Mouse (Mus musculus) layer of hippocampus, adult 2 months (tissue): ENCODE results near the gene Dusp9. TPM values are rescaled to one million over a fixed set of nuclear protein-coding genes. Genes with fewer than 3 reads are reported as not detected.

Experiments used
- DNase-seq, 2 experiments: peaks; one replicate each; pipeline ENCODE4 v3.0.0; 2022; ENCODE audit warnings: low spot score in 2 of 2
- H3K27ac ChIP-seq: fragments of 200-600 bp; 2 replicates; pipeline ENCODE4 v1.8.1; 2022
- H3K4me3 ChIP-seq: fragments of 200-600 bp; 2 replicates; pipeline ENCODE4 v1.8.1; 2022; ENCODE audit warnings: mild to moderate bottlenecking
- CTCF ChIP-seq: fragments of 200-600 bp; conservative IDR thresholded peaks from 2 replicates; pipeline ENCODE4 v1.8.1; 2022; ENCODE audit warnings: antibody characterized with exemption, mild to moderate bottlenecking, moderate library complexity
- total RNA-seq, 2 experiments: library from RNA; stranded (reverse); gene quantifications; 2 replicates each; pipeline ENCODE4 v1.2.3; 2021

Gene Dusp9
- total RNA-seq, 2 experiments from 2014 or later: 0.20 to 0.25 TPM

DNA sequence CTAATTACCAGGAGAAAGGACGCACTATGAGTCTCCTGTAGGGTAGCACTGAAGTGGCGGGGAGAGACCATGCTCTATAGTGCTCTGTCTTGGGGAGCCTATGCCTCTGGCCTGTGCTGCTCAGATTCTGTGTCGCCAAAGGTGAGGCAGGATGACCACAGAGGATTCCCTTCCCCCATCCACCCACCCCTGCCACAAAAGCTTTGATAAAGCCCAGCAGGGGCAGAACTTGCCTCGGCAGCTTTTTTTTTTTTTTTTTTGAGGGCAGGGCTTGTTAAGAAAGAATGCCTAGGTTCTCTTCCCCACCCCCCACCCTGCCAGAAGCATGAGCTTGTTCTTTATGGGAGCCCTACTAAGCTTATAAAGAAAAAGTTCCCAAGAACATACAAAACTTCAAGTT, 5.9 kb downstream of the Dusp9 start:
- DNase-seq: no peak
- H3K4me3 ChIP-seq: no peak overlapping the region
- no peak overlapping the region for H3K27ac ChIP-seq
- no peak for TF ChIP-seq CTCF

GRCm38 (mm10) chrX:73650869-73651268, 11.7 kb downstream of the Dusp9 start:
- TF ChIP-seq CTCF: no peak
- no peak overlapping the region for H3K27ac ChIP-seq
- no peak overlapping the region for H3K4me3 ChIP-seq
- DNase-seq: no peak

DNA sequence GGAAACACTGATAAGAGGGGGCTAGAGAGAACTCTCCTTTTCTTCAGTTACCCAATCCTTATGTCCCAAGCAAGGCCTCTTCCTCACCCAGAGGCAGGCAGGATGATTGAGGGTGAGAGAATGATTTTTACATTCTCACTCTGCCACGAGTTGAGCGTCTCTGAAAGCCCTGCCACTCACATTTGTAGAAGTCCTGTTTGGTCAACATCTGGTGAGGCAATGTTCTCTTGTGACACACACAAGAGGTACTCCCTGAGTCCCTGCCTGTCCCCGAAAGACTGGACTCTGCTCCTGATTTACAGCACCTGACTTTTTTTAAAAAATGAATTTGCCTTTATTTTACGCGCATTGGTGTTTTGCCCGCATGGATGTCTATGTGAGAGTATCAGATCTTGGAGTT, 14.2 kb downstream of the Dusp9 start:
- Histone ChIP-seq H3K4me3 (no peak overlapping the region), H3K27ac (no peak overlapping the region)
- no peak for DNase-seq
- no peak for TF ChIP-seq CTCF

- peak in 1 of 2 experiments; percentile 47 for DNase-seq
- TF ChIP-seq CTCF: peak; percentile 92
- Histone ChIP-seq H3K27ac (no peak overlapping the region), H3K4me3 (no peak overlapping the region)
Observed at GRCm38 (mm10) chrX:73654177-73654576, 15.0 kb downstream of the Dusp9 start.

DNA sequence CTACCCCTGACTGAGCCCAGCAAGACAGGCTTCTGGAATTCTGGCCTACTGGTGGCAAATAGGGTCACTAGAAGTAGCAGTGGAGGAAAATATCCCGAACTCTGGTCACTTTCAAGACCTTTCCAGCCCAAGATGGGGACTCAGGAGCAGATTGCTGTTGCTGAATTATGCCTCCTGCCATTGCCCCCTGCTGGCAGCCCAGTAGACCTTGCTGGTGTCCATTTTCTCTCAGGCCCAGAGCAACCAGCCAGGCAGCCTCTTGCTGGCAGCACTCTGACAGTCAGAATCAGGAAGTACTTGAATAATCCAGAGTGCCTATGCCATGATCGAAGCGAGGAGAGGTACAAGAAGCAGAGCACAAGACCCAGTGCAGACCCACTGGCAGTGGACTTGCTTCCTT, 16.3 kb downstream of the Dusp9 start:
- no peak overlapping the region for H3K4me3 ChIP-seq
- H3K27ac ChIP-seq: no peak overlapping the region
- peak; percentile 65 for TF ChIP-seq CTCF
- DNase-seq: no peak

- TF ChIP-seq CTCF: no peak
- Histone ChIP-seq H3K27ac (peak overlapping the region; percentile 94), H3K4me3 (peak overlapping the region; percentile 56; the same call in 1 of the 2 replicates)
Observed at GRCm38 (mm10) chrX:73658391-73658790, 19.2 kb downstream of the Dusp9 start.

DNA sequence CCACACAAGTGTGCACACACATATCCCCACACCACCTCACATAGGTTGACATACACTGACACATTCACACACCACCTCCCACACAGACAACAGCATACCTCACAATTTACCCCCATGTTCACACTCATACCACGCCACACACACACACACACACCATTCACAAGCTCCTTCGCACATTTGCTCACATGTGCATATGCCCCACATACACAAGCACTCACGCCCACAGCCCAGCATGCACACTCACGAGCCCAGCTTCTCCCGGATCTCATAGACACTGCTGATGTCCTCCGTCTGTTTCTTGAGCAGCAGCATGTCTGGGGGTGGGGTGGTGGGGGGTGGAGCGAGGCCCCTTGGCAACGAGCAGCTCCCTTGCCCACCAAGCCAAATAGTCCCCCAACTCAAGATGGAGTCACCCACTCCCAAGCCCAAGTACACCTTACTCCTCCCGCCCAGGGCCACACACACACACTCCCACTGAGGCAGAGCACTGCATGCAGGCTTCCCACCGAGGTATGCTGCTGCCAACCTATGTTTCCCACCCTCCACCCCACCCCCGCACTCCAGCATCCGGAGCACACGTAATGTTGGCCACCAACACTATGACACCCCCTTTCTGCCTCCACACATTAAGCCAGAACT, 19.8 kb downstream of the Dusp9 start:
- no peak for TF ChIP-seq CTCF
- H3K4me3 ChIP-seq: peak overlapping the region; percentile 56; the same call in 1 of the 2 replicates
- peak; percentile 25 to 51 for DNase-seq
- peak overlapping the region; percentile 94 for H3K27ac ChIP-seq

More at GRCm38 (mm10) chrX:73658391-73658790, 19.2 kb downstream of the Dusp9 start:
- DNase-seq: no peak

- Histone ChIP-seq H3K4me3 (peak within 1 kb of the TSS; percentile 56), H3K27ac (peak within 1 kb of the TSS; percentile 94)
- peak in 1 of 2 experiments; percentile 18 for DNase-seq
- no peak for TF ChIP-seq CTCF
Observed at GRCm38 (mm10) chrX:73659575-73660283, 20.5 kb downstream of the Dusp9 start, which contains the start of gene Pnck. Gene Pnck, minus strand, starts transcription at chrX:73660117.

DNA sequence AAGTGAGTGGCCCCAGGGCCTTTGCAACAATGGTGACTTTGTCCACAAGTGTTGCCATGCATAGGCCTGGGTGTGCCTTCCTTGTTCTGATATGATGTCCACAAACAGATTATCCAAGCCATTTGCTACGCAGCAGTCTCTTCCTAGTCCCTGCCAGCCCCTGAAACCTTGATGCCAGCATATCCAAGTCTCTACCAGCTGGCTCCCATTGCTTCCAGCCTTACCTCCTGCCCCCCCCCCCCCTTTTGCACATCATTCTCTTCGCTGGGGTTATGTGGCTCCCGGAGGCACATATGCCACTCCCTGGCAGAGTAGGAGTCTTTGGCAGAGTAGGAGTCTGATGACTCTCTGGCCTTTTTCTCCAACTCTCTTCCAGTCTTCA, 21.1 kb downstream of the Dusp9 start:
- H3K4me3 ChIP-seq: peak overlapping the region; percentile 56; the same call in 1 of the 2 replicates
- H3K27ac ChIP-seq: peak overlapping the region; percentile 94
- DNase-seq: no peak
- no peak for TF ChIP-seq CTCF

DNA sequence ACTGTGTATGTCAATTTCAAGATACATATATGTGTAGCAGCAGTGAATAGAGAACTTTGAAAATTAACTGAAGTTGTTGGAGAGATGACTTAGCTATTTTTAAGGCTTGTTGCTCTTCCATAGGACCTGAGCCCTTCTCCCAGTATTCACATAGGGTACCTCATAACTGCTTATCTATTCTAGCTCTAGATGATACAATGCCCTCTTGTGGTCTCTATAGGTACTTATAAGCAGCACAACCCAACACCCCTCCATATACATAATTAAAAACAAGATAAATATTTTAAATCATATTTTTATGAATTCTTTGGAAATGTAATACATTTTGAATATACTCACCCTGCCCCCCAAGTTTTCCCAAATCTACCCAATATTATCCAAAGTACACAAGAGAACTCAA, 23.9 kb downstream of the Dusp9 start:
- DNase-seq: no peak
- no peak overlapping the region for H3K4me3 ChIP-seq
- peak; percentile 73 for TF ChIP-seq CTCF
- no peak overlapping the region for H3K27ac ChIP-seq

DNA sequence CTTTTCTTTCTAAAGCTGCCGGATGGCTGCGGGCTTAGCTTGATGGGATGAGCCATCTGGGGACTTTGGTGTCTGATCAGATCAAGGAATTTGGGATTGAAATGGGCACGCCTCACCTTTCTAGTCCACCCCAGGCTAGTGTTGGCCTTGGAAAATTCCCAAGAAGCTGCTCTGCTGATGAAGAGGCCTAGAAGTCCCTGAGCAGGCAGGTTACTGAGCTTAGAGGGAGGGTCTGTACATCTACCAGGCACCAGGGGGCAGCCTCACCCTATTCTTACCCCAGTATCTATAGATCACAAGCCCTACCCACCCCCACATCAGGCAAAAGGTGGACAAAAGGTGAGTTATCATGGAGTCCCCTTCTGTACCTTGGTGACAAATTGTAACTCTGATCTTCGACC, 32.8 kb downstream of the Dusp9 start:
- peak overlapping the region; percentile 18; the same call in 1 of the 2 replicates for H3K27ac ChIP-seq
- no peak overlapping the region; the same call in 1 of the 2 replicates for H3K4me3 ChIP-seq
- TF ChIP-seq CTCF: peak; percentile 76
- DNase-seq: peak; percentile 35

GRCm38 (mm10) chrX:73672879-73673618, 33.8 kb downstream of the Dusp9 start, which contains the start of gene Slc6a8:
Gene Slc6a8, plus strand, starts transcription at chrX:73673150.
- Histone ChIP-seq H3K27ac (peak within 1 kb of the TSS; percentile 94), H3K4me3 (peak within 1 kb of the TSS; percentile 69)
- peak; percentile 47 to 51 for DNase-seq
- no peak for TF ChIP-seq CTCF

DNA sequence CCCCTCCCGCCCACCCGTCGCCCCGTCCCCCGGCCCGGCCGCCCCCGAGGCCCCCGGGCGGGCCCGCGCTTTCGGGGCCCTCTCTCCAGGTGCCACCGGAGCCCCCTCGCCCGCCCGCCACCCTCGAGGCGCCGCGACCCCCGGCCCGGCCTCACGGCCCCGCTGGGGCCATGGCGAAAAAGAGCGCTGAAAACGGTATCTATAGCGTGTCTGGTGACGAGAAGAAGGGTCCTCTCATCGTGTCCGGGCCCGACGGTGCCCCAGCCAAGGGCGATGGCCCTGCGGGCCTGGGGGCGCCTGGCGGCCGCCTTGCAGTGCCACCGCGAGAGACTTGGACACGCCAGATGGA, 34.4 kb downstream of the Dusp9 start:
- H3K27ac ChIP-seq: peak overlapping the region; percentile 94
- TF ChIP-seq CTCF: no peak
- DNase-seq: no peak
- peak overlapping the region; percentile 69 for H3K4me3 ChIP-seq
